Mouse (Mus musculus) hindbrain, embryonic 16.5 days (tissue): ENCODE results near the gene Cdh18. TPM values are rescaled to one million over a fixed set of nuclear protein-coding genes. Genes with fewer than 3 reads are reported as not detected.

ENCODE experiments used
- ATAC-seq: fragments of 200-750 bp; cut with Nextera tagmentation; 2 replicates; pipeline ENCODE4 v1.8.0; 2017; ENCODE audit warnings: moderate TSS enrichment, moderate library complexity
- H3K27ac ChIP-seq: fragments of 300-500 bp; sonication (generic); 2 replicates; pipeline ENCODE4 v1.5.1; 2014; ENCODE audit warnings: low read depth, mild to moderate bottlenecking, control low read depth, low read length, moderate library complexity
- H3K27me3 ChIP-seq: fragments of 300-500 bp; sonication (generic); replicated peaks from 2 replicates; pipeline ENCODE4 v1.6.1; 2014; ENCODE audit warnings: low read length; ENCODE audit not compliant: control insufficient read depth, insufficient read depth
- H3K36me3 ChIP-seq: fragments of 300-500 bp; sonication (generic); 2 replicates; pipeline ENCODE4 v1.6.1; 2014; ENCODE audit warnings: mild to moderate bottlenecking, low read length, moderate library complexity, mixed read lengths; ENCODE audit not compliant: control insufficient read depth, insufficient read depth
- H3K4me1 ChIP-seq: fragments of 300-500 bp; sonication (generic); 2 replicates; pipeline ENCODE4 v1.6.1; 2014; ENCODE audit warnings: low read depth, low read length; ENCODE audit not compliant: control insufficient read depth, insufficient read depth
- H3K4me2 ChIP-seq: fragments of 300-500 bp; sonication (generic); 2 replicates; pipeline ENCODE4 v1.6.1; 2014; ENCODE audit warnings: mild to moderate bottlenecking, low read length, control low read depth, moderate library complexity
- H3K4me3 ChIP-seq: fragments of 300-500 bp; sonication (generic); 2 replicates; pipeline ENCODE4 v1.5.1; 2014; ENCODE audit warnings: mild to moderate bottlenecking, low read length, control low read depth, moderate library complexity
- H3K9ac ChIP-seq: fragments of 300-500 bp; sonication (generic); 2 replicates; pipeline ENCODE4 v1.6.1; 2014; ENCODE audit warnings: low read depth, mild to moderate bottlenecking, control low read depth, low read length, moderate library complexity
- H3K9me3 ChIP-seq: fragments of 300-500 bp; sonication (generic); 2 replicates; pipeline ENCODE4 v1.6.1; 2014; ENCODE audit warnings: mild to moderate bottlenecking, low read length, moderate library complexity; ENCODE audit not compliant: control insufficient read depth
- WGBS: fragments of 180-500 bp; shearing (Covaris S2); extraction: QIAGEN DNeasy Blood & Tissue Kit; methylation state at CpG from one replicate; pipeline ENCODE4 v1.1.7; 2014; 5-methylcytosine and 5-hydroxymethylcytosine counted together
- polyA plus RNA-seq: library from polyadenylated mRNA; unstranded; fragments of >200 nt; fragmentation: Nextera tagmentation; extraction: Ambion mirVana; gene quantifications from 2 replicates; pipeline ENCODE4 v1.2.1, GENCODE M21; 2015

Gene Cdh18
- polyA plus RNA-seq, 1 experiment from 2014 or later: 13.2 TPM

GRCm38 (mm10) chr15:23509694-23510093 is 960.9 kb downstream of the Cdh18 start:
- Histone ChIP-seq H3K4me3 (no peak overlapping the region), H3K4me2 (no peak overlapping the region), H3K4me1 (no peaks in the 10 kb centered on the region), H3K27ac (no peak overlapping the region), H3K36me3 (no peaks in the 10 kb centered on the region), H3K9me3 (no peaks in the 10 kb centered on the region), H3K27me3 (no peaks in the 10 kb centered on the region), H3K9ac (no peak overlapping the region)
- no peak for ATAC-seq
- WGBS: 62% methylated on average over 2 of the region's 2 CpGs

- Histone ChIP-seq H3K4me2 (no peak overlapping the region), H3K27ac (no peak overlapping the region), H3K4me1 (no peaks in the 10 kb centered on the region), H3K36me3 (no peaks in the 10 kb centered on the region), H3K9ac (no peak overlapping the region), H3K27me3 (no peaks in the 10 kb centered on the region), H3K4me3 (no peak overlapping the region), H3K9me3 (no peaks in the 10 kb centered on the region)
- WGBS: 81% methylated on average over 3 of the region's 3 CpGs
- no peak for ATAC-seq
These were observed 967.0 kb downstream of the Cdh18 start for GRCm38 (mm10) chr15:23515786-23516185.

- H3K4me2 ChIP-seq: no peak overlapping the region
- H3K9me3 ChIP-seq: no peaks in the 10 kb centered on the region
- H3K4me1 ChIP-seq: no peaks in the 10 kb centered on the region
- no peaks in the 10 kb centered on the region for H3K36me3 ChIP-seq
- H3K27ac ChIP-seq: no peak overlapping the region
- no peaks in the 10 kb centered on the region for H3K27me3 ChIP-seq
- no peak overlapping the region for H3K9ac ChIP-seq
- no peak overlapping the region for H3K4me3 ChIP-seq
- ATAC-seq: no peak; the same call in 1 of the 2 replicates
- WGBS: 69% methylated on average over 2 of the region's 2 CpGs
These were observed 969.3 kb downstream of the Cdh18 start for GRCm38 (mm10) chr15:23518079-23518478.
